Mouse (Mus musculus) Patski (cell line): ENCODE data around the gene B430218F22Rik. TPM values are rescaled to one million over a fixed set of nuclear protein-coding genes. Genes with fewer than 3 reads are reported as not detected.
"Not testable (repeated sequence)": the region's sequence is repeated elsewhere in the genome, so short reads cannot be mapped to it uniquely, and the experiment has no call there.

ENCODE experiments used
- ATAC-seq: fragments of 100-300 bp; one replicate; pipeline ENCODE4 v1.8.0; 2021
- CTCF ChIA-PET: fragments of 350-600 bp; sonication (Branson Sonifier 250); formaldehyde crosslinking; loops from one replicate; lab custom pipeline; 2022; ENCODE audit warnings: inconsistent platforms; lab: Charles Lee
- POLR2A ChIA-PET: fragments of 350-600 bp; sonication (Branson Sonifier 250); formaldehyde crosslinking; loops from one replicate; lab custom pipeline; 2022; ENCODE audit warnings: antibody characterized with exemption, inconsistent platforms; lab: Charles Lee
- DNase-seq: peaks from one replicate; pipeline ENCODE4 v3.0.0-alpha.2; 2011; ENCODE audit warnings: low read depth, low spot score
- H3K27me3 ChIP-seq: fragments of 371-371 bp; one replicate; pipeline ENCODE4 v1.5.1; 2021
- CTCF ChIP-seq: fragments of 100-300 bp; IDR thresholded peaks from one replicate; pipeline ENCODE4 v1.5.1; 2021
- in situ Hi-C: fragments of 300-500 bp; cut with MboI; formaldehyde crosslinking; loops from 3 replicates; pipeline ENCODE4 v1.11.1; 2018; ENCODE audit warnings: low pct_unique_long_range_greater_than_20kb, mixed read lengths
- polyA plus RNA-seq: library from polyadenylated mRNA; unstranded; gene quantifications from one replicate; pipeline ENCODE4 v1.2.3, GENCODE M21; 2021

Gene B430218F22Rik
- polyA plus RNA-seq = 0.37 TPM

GRCm38 (mm10) chr13:118386511-118387447 is at the start of gene B430218F22Rik, which contains the start of gene Mrps30:
TSS of gene B430218F22Rik (plus strand) at chr13:118386630.
TSS of gene Mrps30 (minus strand) at chr13:118387252.
- ChIA-PET POLR2A (interaction anchor here (0.7 kb wide), 1 partner anchor 248 kb away, joined by 3 read pairs; no protein-coding TSS in a partner anchor), CTCF (interaction anchor here (1.1 to 1.6 kb wide), 2 partner anchors 8 to 955 kb away, joined by 3 read pairs; no protein-coding TSS in a partner anchor)
- H3K27me3 ChIP-seq = peaks cover 5% of the 10 kb centered on the region
- ATAC-seq (peak; percentile 100), DNase-seq (peak; percentile 49)
- in situ Hi-C loops = no loop called here
- no peak for TF ChIP-seq CTCF

- DNase-seq (no peak), ATAC-seq (peak; percentile 65)
- peak; percentile 72 for TF ChIP-seq CTCF
- no peaks in the 10 kb centered on the region for H3K27me3 ChIP-seq
- in situ Hi-C loops = no loop called here
- ChIA-PET CTCF (interaction anchor here (0.7 to 2.9 kb wide), 5 partner anchors 9 to 29 kb away, joined by 3 to 13 read pairs (median 4); no protein-coding TSS in a partner anchor), POLR2A (no interaction called here)
Observed at GRCm38 (mm10) chr13:118350257-118350656, 36.2 kb upstream of the B430218F22Rik start.

- no peak for DNase-seq
- in situ Hi-C loops = no loop called here
- ChIA-PET POLR2A (no interaction called here), CTCF (interaction anchor here (1.0 to 2.9 kb wide), 3 partner anchors 8 to 28 kb away, joined by 4 to 13 read pairs (median 5); no protein-coding TSS in a partner anchor)
- no peaks in the 10 kb centered on the region for H3K27me3 ChIP-seq
- TF ChIP-seq CTCF = no peak
- no peak for ATAC-seq
Observed at GRCm38 (mm10) chr13:118350870-118351269, 35.6 kb upstream of the B430218F22Rik start.

- no peaks in the 10 kb centered on the region for H3K27me3 ChIP-seq
- in situ Hi-C loops = no loop called here
- TF ChIP-seq CTCF = no peak
- ATAC-seq (no peak), DNase-seq (no peak)
- ChIA-PET CTCF (interaction anchor here (1.9 kb wide), 1 partner anchor 16 kb away, joined by 8 read pairs; no protein-coding TSS in a partner anchor), POLR2A (no interaction called here)
Observed at GRCm38 (mm10) chr13:118363342-118363741, 23.1 kb upstream of the B430218F22Rik start.

GRCm38 (mm10) chr13:118365774-118366173 is 20.7 kb upstream of the B430218F22Rik start:
- in situ Hi-C loops = no loop called here
- TF ChIP-seq CTCF = no peak
- POLR2A ChIA-PET = no interaction called here
- H3K27me3 ChIP-seq = no peaks in the 10 kb centered on the region
- DNase-seq (no peak), ATAC-seq (no peak)
- CTCF ChIA-PET = no interaction called here

- DNase-seq (no peak), ATAC-seq (no peak)
- ChIA-PET CTCF (interaction anchor here (0.6 kb wide), 1 partner anchor 354 kb away, joined by 3 read pairs; no protein-coding TSS in a partner anchor), POLR2A (no interaction called here)
- TF ChIP-seq CTCF = no peak
- in situ Hi-C loops = no loop called here
- no peaks in the 10 kb centered on the region for H3K27me3 ChIP-seq
Observed at GRCm38 (mm10) chr13:118372871-118373270, 13.6 kb upstream of the B430218F22Rik start.

- no peak for ATAC-seq
- TF ChIP-seq CTCF = peak; percentile 94
- in situ Hi-C loops = no loop called here
Observed at GRCm38 (mm10) chr13:118379155-118379554, 7.3 kb upstream of the B430218F22Rik start.

GRCm38 (mm10) chr13:118380381-118380780 is 6.0 kb upstream of the B430218F22Rik start:
- in situ Hi-C loops = no loop called here
- ATAC-seq (no peak), DNase-seq (no peak)
- H3K27me3 ChIP-seq = no peaks in the 10 kb centered on the region
- CTCF ChIA-PET = interaction anchor here (1.5 to 2.5 kb wide), 4 partner anchors 10 to 976 kb away, joined by 3 to 13 read pairs (median 6); no protein-coding TSS in a partner anchor
- no peak for TF ChIP-seq CTCF
- POLR2A ChIA-PET = no interaction called here

More at GRCm38 (mm10) chr13:118379155-118379554, 7.3 kb upstream of the B430218F22Rik start:
- ChIA-PET POLR2A (no interaction called here), CTCF (interaction anchor here (0.6 to 2.5 kb wide), 12 partner anchors 8 to 977 kb away, joined by 3 to 16 read pairs (median 4); partner anchors contain the start of genes B430218F22Rik and Mrps30)
- DNase-seq = no peak
- H3K27me3 ChIP-seq = no peaks in the 10 kb centered on the region

GRCm38 (mm10) chr13:118387448-118387801 is 995 bp downstream of the B430218F22Rik start:
- DNase-seq, POLR2A ChIA-PET, ATAC-seq, H3K27me3 ChIP-seq, in situ Hi-C loops: not testable (repeated sequence)
- CTCF ChIA-PET = interaction anchor here (1.1 to 1.6 kb wide), 2 partner anchors 9 to 955 kb away, joined by 3 read pairs; no protein-coding TSS in a partner anchor

GRCm38 (mm10) chr13:118395803-118396202 is 9.4 kb downstream of the B430218F22Rik start:
- TF ChIP-seq CTCF = no peak
- POLR2A ChIA-PET = interaction anchor here (0.6 kb wide), 1 partner anchor 58 kb away, joined by 3 read pairs; no protein-coding TSS in a partner anchor
- peaks cover 68% of the 10 kb centered on the region for H3K27me3 ChIP-seq
- in situ Hi-C loops = no loop called here
- no peak for DNase-seq
- ATAC-seq = no peak
- CTCF ChIA-PET = no interaction called here
